Mouse (Mus musculus) frontal cortex, postnatal 10 days (tissue): ENCODE data around the gene St3gal3.

ENCODE experiments used
- DNase-seq, 2 experiments: peaks; one replicate each; pipeline ENCODE4 v3.0.0; 2022; ENCODE audit warnings: low spot score in 2 of 2, mixed read lengths in 1 of 2

The St3gal3 gene

GRCm38 (mm10) chr4:117928234-117928633 is 206.5 kb downstream of the St3gal3 start:
- DNase-seq, result no peak

DNA sequence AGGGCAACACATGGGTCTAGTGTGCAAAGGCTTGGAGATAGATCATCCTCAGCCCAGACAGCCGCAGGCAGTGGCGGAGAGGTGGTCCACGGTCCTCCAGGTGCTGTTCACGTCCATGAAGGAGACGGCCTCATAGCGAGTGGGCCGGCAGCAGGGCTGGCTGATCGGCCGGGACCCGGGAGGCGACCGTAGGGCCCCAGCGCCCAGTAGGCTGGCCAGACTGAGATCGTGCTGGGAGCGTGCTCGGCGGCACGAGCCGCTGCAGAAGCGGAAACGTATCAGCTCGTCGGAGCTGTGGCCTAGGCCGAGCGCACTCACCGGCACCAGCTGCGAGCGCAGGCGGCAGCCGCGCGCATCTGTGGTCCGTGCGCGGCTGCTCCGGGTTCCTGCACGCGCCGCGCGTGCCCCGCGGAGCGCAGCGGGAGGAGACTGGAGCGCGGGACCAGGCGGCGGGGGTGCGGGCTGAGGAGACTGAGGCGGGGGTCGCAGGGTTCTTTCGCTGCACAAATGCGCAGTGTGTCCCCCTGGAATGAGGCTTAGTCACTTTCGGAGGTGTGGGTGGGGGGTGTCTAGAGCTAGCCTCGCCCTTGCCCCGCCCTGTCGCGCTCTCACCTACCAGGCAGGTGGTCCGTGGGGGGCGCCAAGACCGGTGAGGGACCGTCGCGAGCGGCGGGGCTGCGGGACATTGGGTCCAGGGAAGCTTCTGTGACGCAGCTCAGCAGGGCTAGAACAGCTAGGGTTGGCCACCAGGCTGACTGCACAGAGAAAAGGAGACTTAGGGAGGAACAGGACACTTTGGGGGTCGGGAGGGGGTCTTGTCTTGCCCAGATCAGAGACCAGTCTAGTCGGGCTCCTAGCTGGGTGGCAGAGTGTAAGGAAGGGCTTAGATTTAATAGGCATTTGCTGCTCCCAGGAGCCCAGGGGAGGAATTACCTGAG is 207.9 kb downstream of the St3gal3 start:
- peak in 1 of 2 experiments; percentile 59 for DNase-seq

DNA sequence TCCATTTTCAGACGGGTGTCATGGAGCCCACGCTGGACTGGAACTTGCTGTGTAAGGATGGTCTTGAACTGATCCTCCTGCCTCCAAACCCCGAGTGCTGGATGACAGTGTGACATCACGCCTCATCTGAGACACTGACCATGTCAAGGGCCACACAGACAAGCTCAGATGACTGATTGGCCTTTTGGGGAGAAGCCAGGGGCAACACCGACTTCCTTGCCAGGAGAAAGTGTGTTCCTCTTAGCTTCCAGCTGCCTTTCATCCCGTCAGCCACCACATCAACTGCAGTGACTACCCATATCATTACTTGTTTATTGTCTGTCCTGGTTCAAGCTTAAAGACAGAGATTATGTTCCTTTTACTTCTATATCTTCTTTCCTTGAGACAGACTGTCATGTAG is 209.8 kb downstream of the St3gal3 start:
- DNase-seq, result no peak

GRCm38 (mm10) chr4:117923450-117923849 is 211.3 kb downstream of the St3gal3 start:
- DNase-seq, result no peak

DNA sequence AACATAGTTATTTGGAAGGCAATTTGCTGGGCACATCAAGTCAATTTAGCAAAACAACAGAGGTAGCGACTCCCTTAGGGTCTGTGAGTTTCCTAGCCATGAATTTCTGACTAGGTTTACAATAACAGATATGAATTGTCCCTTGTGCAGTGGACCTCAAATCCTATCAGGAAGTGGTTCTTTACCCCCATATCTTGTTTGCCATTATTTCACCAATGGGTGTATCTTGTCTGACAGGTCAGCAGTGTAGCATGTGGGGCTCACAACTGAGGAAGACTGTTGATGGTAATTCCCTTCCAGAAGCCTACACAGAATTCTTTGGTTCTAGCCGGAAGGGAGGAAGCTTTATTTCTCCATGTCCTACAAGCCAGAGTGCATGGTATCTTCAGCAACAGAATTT is 213.4 kb downstream of the St3gal3 start:
- no peak for DNase-seq

DNA sequence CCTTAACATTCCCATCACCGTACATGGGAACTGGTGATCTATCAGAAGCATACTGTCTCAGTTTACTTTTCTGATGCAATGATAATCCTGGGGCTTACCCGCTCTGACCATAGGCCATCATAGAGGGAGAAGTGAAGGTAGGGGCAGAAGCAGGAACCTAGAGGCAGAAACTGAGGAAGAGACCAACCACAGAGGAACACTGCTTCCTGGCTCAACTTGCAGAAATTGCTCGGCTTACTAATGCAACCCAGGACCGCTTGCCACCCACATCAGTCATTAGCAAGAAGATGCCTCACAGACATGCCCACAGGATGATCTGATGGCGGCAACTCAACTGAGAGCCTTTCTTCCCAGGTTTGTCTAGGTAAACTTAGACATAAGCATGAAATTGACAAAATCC is 216.0 kb downstream of the St3gal3 start:
- no peak for DNase-seq

DNA sequence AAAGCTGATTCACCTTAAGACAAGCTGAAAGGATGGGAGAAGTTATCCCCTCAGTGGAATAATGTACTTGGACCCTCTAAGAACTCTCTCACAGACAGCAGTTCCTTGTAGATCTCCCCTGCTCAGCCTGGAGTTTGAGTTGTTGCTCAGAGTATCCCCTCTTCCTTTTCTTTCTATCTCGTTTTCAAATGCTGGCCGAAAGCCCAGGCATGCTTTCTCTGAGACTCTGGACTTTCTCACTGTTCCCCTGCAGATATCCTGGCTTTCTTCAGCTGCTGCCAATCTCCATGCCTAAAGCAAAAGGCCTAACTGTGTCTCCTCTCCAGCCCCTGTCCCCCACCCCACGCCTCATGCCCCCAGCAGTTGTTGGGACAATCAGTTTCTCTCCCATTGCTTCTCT is 216.5 kb downstream of the St3gal3 start:
- no peak for DNase-seq

DNA sequence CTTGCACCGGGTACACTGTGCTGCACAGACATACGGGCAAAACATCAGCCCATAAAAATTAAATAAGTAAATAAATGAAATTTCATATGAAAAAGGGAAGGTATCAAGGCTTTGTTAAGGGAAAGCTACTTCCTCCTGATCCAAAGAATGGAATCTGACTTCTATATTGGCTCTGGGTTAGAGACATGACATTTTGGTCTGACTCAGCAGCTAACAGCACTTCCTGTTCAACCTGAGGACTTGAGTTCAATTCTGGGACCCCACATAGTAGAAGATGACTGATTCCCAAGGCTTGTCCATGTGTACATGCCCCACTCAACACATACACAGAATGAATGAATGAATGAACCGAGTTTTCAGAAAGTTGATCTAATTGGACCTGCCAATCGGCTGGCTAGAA is 216.9 kb downstream of the St3gal3 start:
- DNase-seq, result no peak

DNA sequence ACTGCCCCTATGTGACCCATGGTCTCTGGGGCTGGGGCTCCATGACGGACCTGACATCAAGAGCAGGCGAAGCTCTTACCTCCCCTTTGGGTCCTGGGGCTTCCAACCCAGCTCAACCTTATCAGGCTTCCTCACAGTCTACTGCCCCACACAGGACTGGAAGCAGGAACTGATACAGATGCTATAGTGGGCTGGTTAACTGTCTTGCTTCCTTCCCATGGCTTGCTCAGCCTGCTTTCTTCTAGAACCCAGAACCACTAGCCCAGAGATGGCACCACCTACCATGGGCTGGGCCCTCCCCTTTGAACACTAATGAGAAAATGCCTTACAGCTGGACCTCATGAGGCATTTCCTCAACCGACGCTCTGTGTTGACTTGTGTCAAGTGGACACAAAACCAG is 217.3 kb downstream of the St3gal3 start:
- no peak for DNase-seq

GRCm38 (mm10) chr4:117916386-117916785 is 218.3 kb downstream of the St3gal3 start:
- no peak for DNase-seq

DNA sequence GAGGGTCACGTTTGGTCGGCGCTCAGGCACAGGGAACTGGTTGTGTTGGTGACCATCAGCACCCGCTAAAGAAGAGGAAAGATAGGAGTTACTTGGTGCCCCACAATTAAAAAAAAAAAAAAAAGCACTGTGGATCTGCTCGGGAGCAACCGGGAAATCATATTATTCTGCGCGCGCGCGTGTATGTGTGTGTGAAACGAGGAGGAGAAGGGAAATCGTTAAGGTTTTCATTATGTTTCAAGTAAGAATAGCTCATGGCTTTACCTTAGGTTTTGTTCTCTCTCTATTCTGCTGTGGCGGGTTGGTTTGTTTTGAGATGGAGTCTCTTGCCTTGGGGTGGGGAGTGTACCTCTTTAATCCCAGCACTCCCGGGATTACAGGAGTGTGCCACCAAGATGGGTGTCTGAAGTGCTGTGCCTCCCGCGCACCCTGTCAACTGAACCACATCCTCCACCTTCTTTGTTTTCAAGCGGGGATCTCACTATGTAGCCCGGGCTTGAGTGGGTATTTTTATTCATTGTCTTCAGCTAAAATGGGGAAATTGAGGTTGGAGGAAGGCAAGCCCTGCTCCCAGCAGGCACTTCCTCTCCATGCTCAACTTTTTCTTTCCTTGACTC is 219.1 kb downstream of the St3gal3 start:
- no peak for DNase-seq

DNA sequence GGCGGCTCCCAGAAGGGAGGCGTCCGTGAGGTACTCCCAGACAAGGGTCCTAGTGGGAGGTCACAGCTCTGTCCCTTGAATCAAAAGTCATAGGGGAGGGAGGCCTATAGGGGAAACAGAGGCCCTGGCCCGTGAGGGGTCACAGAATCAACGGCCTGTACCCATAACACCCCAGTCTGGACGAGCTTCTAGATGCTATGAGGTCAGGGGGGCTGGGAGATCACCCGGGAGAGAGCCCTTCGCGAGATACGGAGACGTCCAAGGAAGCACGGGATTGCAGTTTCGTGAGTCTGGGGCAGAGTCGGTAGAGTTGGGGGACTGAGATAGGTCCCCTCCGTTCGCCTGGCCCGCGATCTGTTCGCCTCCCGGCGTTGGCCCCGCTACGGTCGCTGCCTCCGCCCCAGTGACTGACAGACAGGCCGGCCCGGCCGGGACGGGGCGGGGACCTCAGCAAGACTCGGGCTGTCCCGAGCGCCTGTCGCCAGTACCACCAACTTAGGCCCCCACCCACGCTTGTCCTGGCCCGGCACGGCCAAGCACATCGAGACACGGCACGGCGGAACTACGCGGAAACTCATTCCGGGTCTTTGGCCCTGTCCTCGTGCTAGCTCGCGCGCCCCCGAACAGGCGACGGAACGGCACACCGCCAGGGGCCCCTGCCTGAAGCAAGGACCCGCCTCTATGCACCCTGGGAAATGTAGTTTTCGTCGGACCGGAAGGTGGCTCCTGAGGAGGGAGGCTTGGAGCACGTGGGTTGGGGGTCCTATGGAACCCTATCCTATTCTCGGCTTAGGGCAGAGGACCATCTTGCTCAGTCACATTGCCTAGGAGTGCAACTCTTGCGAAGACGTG is 219.9 kb downstream of the St3gal3 start, which contains the start of gene Ipo13:
Ipo13 (minus strand) TSS at position 409 of the 852 bp plus-strand sequence.
- peak; percentile 86 to 91 for DNase-seq

- no peak for DNase-seq
Measured at GRCm38 (mm10) chr4:117914031-117914430, 220.7 kb downstream of the St3gal3 start.

GRCm38 (mm10) chr4:117913421-117913820 is 221.3 kb downstream of the St3gal3 start:
- no peak for DNase-seq

DNA sequence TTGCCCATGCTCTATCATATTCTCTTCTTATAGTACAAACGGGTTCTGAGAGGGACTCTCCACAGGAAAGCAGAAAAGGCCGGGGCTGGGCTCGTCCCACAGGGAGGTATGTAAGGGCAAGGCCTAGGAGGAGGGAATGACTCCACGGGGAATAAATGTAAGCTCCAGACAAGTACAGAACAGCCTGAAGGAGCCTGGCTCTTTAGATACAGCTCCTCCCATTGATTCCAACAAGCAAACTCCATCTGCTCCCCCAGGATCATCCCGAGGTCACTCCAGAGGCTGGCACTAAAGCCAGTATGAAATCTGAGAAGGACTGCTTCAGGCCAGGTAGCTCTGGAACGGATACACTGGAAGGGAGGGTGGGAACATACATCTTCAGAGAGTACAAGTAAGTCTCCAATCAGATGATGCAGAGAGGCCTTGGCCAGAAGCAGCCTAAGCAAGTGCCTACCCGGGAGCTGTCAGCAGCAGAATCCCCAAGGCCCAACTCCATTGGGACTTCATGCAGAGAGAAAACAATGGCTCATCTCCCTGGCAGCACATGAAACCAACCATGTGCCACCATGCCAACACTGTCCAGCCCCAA is 221.9 kb downstream of the St3gal3 start:
- DNase-seq, result no peak

DNA sequence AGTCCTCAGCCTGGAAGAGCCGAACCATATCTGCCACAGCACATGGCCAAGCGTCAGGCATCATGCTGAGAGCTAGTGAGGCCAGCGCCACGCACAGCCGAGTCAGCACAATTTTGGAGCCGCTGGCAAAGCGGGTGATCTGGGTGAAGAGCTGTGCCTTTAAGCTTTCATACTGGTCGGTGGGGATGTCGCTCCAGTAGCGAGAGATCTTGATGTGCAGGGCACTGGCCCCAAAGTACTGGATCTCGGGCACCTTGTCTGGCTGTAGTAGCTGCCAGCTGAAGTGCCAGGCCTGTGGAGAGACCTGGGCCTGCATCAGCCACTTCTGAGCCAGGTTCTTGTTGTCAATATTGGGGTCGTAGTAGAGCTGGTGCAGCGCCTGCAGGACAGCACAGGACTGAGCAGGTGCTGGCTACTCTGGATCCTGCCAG is 222.6 kb downstream of the St3gal3 start:
- no peak for DNase-seq

DNA sequence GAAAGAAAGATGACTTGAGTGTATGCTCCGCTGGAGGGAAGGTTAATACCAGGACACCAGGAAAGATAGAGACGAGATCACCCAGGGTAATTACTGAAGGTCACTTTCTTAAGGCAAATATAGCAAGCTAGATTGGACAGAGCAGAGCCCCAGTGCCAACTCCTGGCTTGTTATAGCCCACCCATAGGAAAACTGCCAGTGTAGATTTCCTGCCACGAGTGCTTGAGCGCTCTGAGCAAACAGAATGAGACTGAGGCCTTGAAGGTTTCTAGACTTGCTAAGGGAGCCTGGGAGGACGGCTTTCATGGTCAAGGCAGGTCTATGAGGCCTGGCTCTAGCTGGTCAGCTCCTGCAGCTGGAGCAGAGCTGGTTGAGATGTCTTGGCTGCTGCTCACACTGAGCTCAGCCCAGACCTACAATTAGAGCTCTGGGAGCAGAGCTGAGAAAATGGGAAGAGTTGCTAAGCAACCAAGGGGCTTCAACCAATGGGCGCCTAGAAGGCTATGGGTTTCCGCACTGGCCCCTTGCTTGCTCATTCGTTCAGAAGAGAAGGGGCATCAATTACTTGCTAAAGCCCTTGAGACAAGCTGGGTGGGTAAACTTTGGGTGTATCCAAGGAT is 225.8 kb downstream of the St3gal3 start:
- DNase-seq, result peak in 1 of 2 experiments; percentile 62

- no peak for DNase-seq
Measured at GRCm38 (mm10) chr4:117906196-117906595, 228.5 kb downstream of the St3gal3 start.

- no peak for DNase-seq
Measured at GRCm38 (mm10) chr4:117904761-117905160, 230.0 kb downstream of the St3gal3 start.

GRCm38 (mm10) chr4:117904094-117904493 is 230.6 kb downstream of the St3gal3 start:
- no peak for DNase-seq

- no peak for DNase-seq
Measured at GRCm38 (mm10) chr4:117898111-117898510, 236.6 kb downstream of the St3gal3 start.
